Mouse (Mus musculus): ENCODE results near the gene Pnck. TPM values are rescaled to one million over a fixed set of nuclear protein-coding genes. Genes with fewer than 3 reads are reported as not detected.

The Pnck gene
- polyA plus RNA-seq (2016; fragmentation: Nextera tagmentation; extraction: Ambion mirVana), result 10.7 and 11.0 TPM in 2 replicates

- WGBS, result 17% methylated on average over 53 of the region's 57 CpGs
- peaks cover 18% of the 10 kb centered on the region for H3K27me3 ChIP-seq (replicated peaks)
- 0 out of 2 replicates have a peak, but pooled peaks cover 4% of the 10 kb centered on the region for H3K4me1 ChIP-seq (replicated peaks)
- H3K9me3 ChIP-seq (replicated peaks), result no peaks in the 10 kb centered on the region
- ATAC-seq (ENCODE audit: insufficient number of reproducible peaks, low FRiP score), result peak; percentile 61
- peak within 1 kb of the TSS; percentile 79 for H3K4me2 ChIP-seq
- H3K27ac ChIP-seq (ENCODE audit: poor library complexity, severe bottlenecking), result no peak within 1 kb of the TSS
- H3K36me3 ChIP-seq, result no peaks in the 10 kb centered on the region
- H3K4me3 ChIP-seq, result peak within 1 kb of the TSS; percentile 54
- H3K9ac ChIP-seq, result peak within 1 kb of the TSS; percentile 67
Observed at GRCm38 (mm10) chrX:73659575-73660283, at the start of gene Pnck. TSS of gene Pnck (minus strand) at chrX:73660117.

GRCm38 (mm10) chrX:73700472-73700871 lies 40.6 kb upstream of the Pnck start:
- no peaks in the 10 kb centered on the region for H3K4me1 ChIP-seq (replicated peaks)
- no peaks in the 10 kb centered on the region for H3K9me3 ChIP-seq (replicated peaks)
- ATAC-seq (ENCODE audit: insufficient number of reproducible peaks, low FRiP score), result no peak

GRCm38 (mm10) chrX:73690917-73691629 lies 31.2 kb upstream of the Pnck start:
- Histone ChIP-seq H3K4me3 (no peak overlapping the region), H3K9me3 (replicated peaks) (no peaks in the 10 kb centered on the region), H3K27ac (ENCODE audit: poor library complexity, severe bottlenecking) (no peak overlapping the region), H3K4me1 (replicated peaks) (peaks cover 4% of the 10 kb centered on the region; the same call in 1 of the 2 replicates), H3K4me2 (no peak overlapping the region), H3K36me3 (peaks cover 33% of the 10 kb centered on the region), H3K27me3 (replicated peaks) (0 out of 2 replicates have a peak, but pooled peaks cover 3% of the 10 kb centered on the region), H3K9ac (no peak overlapping the region)
- WGBS, result 58% methylated on average over 5 of the region's 5 CpGs
- ATAC-seq (ENCODE audit: insufficient number of reproducible peaks, low FRiP score), result no peak

More at GRCm38 (mm10) chrX:73700472-73700871, 40.6 kb upstream of the Pnck start:
- Histone ChIP-seq H3K27me3 (replicated peaks) (no peaks in the 10 kb centered on the region), H3K9ac (no peak overlapping the region), H3K4me2 (no peak overlapping the region), H3K36me3 (peaks cover 21% of the 10 kb centered on the region), H3K4me3 (no peak overlapping the region), H3K27ac (ENCODE audit: poor library complexity, severe bottlenecking) (no peak overlapping the region)
- WGBS, result 81% methylated on average over 1 of the region's 1 CpGs

GRCm38 (mm10) chrX:73685629-73686028 lies 25.7 kb upstream of the Pnck start:
- peak; percentile 63 for ATAC-seq (ENCODE audit: insufficient number of reproducible peaks, low FRiP score)
- Histone ChIP-seq H3K9me3 (replicated peaks) (no peaks in the 10 kb centered on the region), H3K9ac (no peak overlapping the region), H3K36me3 (peaks cover 40% of the 10 kb centered on the region), H3K4me2 (no peak overlapping the region), H3K27ac (ENCODE audit: poor library complexity, severe bottlenecking) (peak overlapping the region; percentile 82), H3K4me3 (no peak overlapping the region), H3K4me1 (replicated peaks) (peaks cover 13% of the 10 kb centered on the region), H3K27me3 (replicated peaks) (0 out of 2 replicates have a peak, but pooled peaks cover 1% of the 10 kb centered on the region)
- WGBS, result 52% methylated on average over 3 of the region's 3 CpGs

- H3K9ac ChIP-seq, result no peak overlapping the region
- peaks cover 44% of the 10 kb centered on the region for H3K36me3 ChIP-seq
- no peaks in the 10 kb centered on the region for H3K9me3 ChIP-seq (replicated peaks)
- H3K4me3 ChIP-seq, result no peak overlapping the region
- no peak for ATAC-seq (ENCODE audit: insufficient number of reproducible peaks, low FRiP score)
- H3K4me1 ChIP-seq (replicated peaks), result peaks cover 13% of the 10 kb centered on the region
- no peak overlapping the region for H3K4me2 ChIP-seq
- peak overlapping the region; percentile 82 for H3K27ac ChIP-seq (ENCODE audit: poor library complexity, severe bottlenecking)
- H3K27me3 ChIP-seq (replicated peaks), result no peaks in the 10 kb centered on the region
Observed at GRCm38 (mm10) chrX:73684978-73685377, 25.1 kb upstream of the Pnck start.

GRCm38 (mm10) chrX:73684156-73684555 lies 24.2 kb upstream of the Pnck start:
- WGBS, result 85% methylated on average over 2 of the region's 2 CpGs
- Histone ChIP-seq H3K27me3 (replicated peaks) (no peaks in the 10 kb centered on the region), H3K4me3 (no peak overlapping the region), H3K9me3 (replicated peaks) (no peaks in the 10 kb centered on the region), H3K36me3 (peaks cover 46% of the 10 kb centered on the region), H3K4me2 (no peak overlapping the region), H3K4me1 (replicated peaks) (peaks cover 13% of the 10 kb centered on the region), H3K27ac (ENCODE audit: poor library complexity, severe bottlenecking) (no peak overlapping the region), H3K9ac (no peak overlapping the region)
- no peak for ATAC-seq (ENCODE audit: insufficient number of reproducible peaks, low FRiP score)

- WGBS, result 89% methylated on average over 4 of the region's 4 CpGs
- no peak overlapping the region for H3K27ac ChIP-seq (ENCODE audit: poor library complexity, severe bottlenecking)
- no peak for ATAC-seq (ENCODE audit: insufficient number of reproducible peaks, low FRiP score)
- no peak overlapping the region for H3K4me2 ChIP-seq
- no peaks in the 10 kb centered on the region for H3K9me3 ChIP-seq (replicated peaks)
- H3K9ac ChIP-seq, result no peak overlapping the region
- H3K36me3 ChIP-seq, result peaks cover 55% of the 10 kb centered on the region
- no peak overlapping the region for H3K4me3 ChIP-seq
- peaks cover 16% of the 10 kb centered on the region; the same call in 1 of the 2 replicates for H3K27me3 ChIP-seq (replicated peaks)
- H3K4me1 ChIP-seq (replicated peaks), result peaks cover 14% of the 10 kb centered on the region
Observed at GRCm38 (mm10) chrX:73676668-73677067, 16.8 kb upstream of the Pnck start.

- no peak overlapping the region for H3K27ac ChIP-seq (ENCODE audit: poor library complexity, severe bottlenecking)
- peak overlapping the region; percentile 80 for H3K4me3 ChIP-seq
- no peak for ATAC-seq (ENCODE audit: insufficient number of reproducible peaks, low FRiP score)
- 84% methylated on average over 2 of the region's 2 CpGs for WGBS
- H3K9me3 ChIP-seq (replicated peaks), result no peaks in the 10 kb centered on the region
- H3K9ac ChIP-seq, result peak overlapping the region; percentile 92; the same call in 1 of the 2 replicates
- peak overlapping the region; percentile 77 for H3K4me2 ChIP-seq
- H3K36me3 ChIP-seq, result peaks cover 44% of the 10 kb centered on the region
- H3K4me1 ChIP-seq (replicated peaks), result peaks cover 14% of the 10 kb centered on the region
- H3K27me3 ChIP-seq (replicated peaks), result peaks cover 16% of the 10 kb centered on the region; the same call in 1 of the 2 replicates
Observed at GRCm38 (mm10) chrX:73675231-73675630, 15.3 kb upstream of the Pnck start.

GRCm38 (mm10) chrX:73673968-73674661 lies 14.2 kb upstream of the Pnck start:
- peaks cover 33% of the 10 kb centered on the region for H3K36me3 ChIP-seq
- H3K4me3 ChIP-seq, result peak overlapping the region; percentile 80
- ATAC-seq (ENCODE audit: insufficient number of reproducible peaks, low FRiP score), result peak; percentile 20
- H3K27ac ChIP-seq (ENCODE audit: poor library complexity, severe bottlenecking), result peak overlapping the region; percentile 85
- 28% methylated on average over 20 of the region's 20 CpGs for WGBS
- peaks cover 22% of the 10 kb centered on the region for H3K27me3 ChIP-seq (replicated peaks)
- peak overlapping the region; percentile 92 for H3K9ac ChIP-seq
- H3K9me3 ChIP-seq (replicated peaks), result no peaks in the 10 kb centered on the region
- peak overlapping the region; percentile 77 for H3K4me2 ChIP-seq
- H3K4me1 ChIP-seq (replicated peaks), result peaks cover 14% of the 10 kb centered on the region

GRCm38 (mm10) chrX:73673619-73673967 lies 13.7 kb upstream of the Pnck start:
- H3K9ac ChIP-seq, result peak overlapping the region; percentile 92
- H3K4me3 ChIP-seq, result peak overlapping the region; percentile 80
- H3K27me3 ChIP-seq (replicated peaks), result peaks cover 22% of the 10 kb centered on the region
- ATAC-seq (ENCODE audit: insufficient number of reproducible peaks, low FRiP score), result no peak
- H3K9me3 ChIP-seq (replicated peaks), result no peaks in the 10 kb centered on the region
- H3K36me3 ChIP-seq, result peaks cover 28% of the 10 kb centered on the region
- peaks cover 14% of the 10 kb centered on the region for H3K4me1 ChIP-seq (replicated peaks)
- peak overlapping the region; percentile 85 for H3K27ac ChIP-seq (ENCODE audit: poor library complexity, severe bottlenecking)
- 11% methylated on average over 40 of the region's 42 CpGs for WGBS
- peak overlapping the region; percentile 77 for H3K4me2 ChIP-seq

All from heart, embryonic 12.5 days (tissue).